Mouse (Mus musculus) embryonic fibroblast, embryonic 13.5 days (primary cell): ENCODE data around the gene Iqcg.

Experiments used
- CTCF ChIP-seq: IDR thresholded peaks from 2 replicates; pipeline ENCODE4 v1.5.1; 2011; ENCODE audit warnings: mild to moderate bottlenecking, control low read depth, low read length, moderate library complexity, borderline replicate concordance; ENCODE audit not compliant: insufficient read depth
- POLR2A ChIP-seq: IDR thresholded peaks from 2 replicates; pipeline ENCODE4 v1.6.1; 2011; ENCODE audit warnings: low read depth, mild to moderate bottlenecking, control low read depth, low read length, moderate library complexity

DNA sequence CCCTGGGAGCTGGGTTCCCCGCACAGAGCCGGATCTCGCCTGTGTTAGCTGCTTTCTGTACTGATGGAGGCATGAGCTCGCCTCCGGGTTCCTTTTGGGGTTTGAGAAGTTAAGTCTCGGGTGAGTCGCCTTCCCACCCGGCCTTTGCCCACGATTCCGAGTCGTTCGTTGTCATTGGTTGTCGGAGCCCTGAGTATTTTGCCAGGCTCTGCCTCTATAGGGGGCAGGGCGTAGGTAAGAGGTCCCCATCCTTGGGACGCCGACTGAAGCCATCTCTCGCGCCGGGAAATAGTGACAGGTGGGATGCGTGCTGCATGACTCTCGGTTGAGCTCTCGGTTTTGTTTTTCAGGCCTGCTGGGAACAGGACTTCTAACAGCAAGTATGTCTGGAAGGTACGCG, 768 bp upstream of the Iqcg start:
- TF ChIP-seq POLR2A = no peak
- TF ChIP-seq CTCF = no peak
